Mouse (Mus musculus): ENCODE data around the gene Vmn1r31.

The Vmn1r31 gene

GRCm38 (mm10) chr6:58475230-58475629 lies at the start of gene Vmn1r31:
TSS of gene Vmn1r31 (minus strand) at chr6:58475330.
- DNase-seq (ENCODE audit: low read depth, low spot score): no peak

DNA sequence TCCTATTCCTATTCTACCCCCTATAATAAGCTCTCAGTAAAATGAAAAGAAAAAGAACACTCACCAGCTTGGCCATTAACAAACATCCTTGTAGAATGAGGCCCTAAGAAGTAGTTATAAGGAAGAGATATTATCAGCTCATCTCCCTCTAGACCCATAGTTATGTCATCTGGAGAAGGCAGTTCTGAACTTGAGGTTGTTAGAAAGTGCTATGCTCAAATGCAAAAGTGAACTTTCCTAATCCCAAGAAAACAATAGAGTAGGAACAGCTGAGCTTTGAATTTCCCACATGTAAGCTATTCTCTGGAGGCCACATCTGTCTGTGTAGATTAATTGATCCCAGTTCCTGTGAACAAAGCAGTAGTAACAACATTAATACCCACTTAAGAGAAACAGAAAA lies 31.8 kb downstream of the Vmn1r31 start, which contains the start of gene Vmn1r30:
Vmn1r30 (minus strand) TSS at position 101 of the 400 bp plus-strand sequence.
- no peak for DNase-seq (ENCODE audit: low read depth, low spot score)

Data from A20 (cell line).